Mouse (Mus musculus): Measurements from ENCODE around the gene Maats1.

Maats1 gene

GRCm38 (mm10) chr16:38370633-38371374 is 28.9 kb upstream of the Maats1 start:
- no peak for DNase-seq (ENCODE audit: low spot score)

GRCm38 (mm10) chr16:38369992-38370484 is 28.1 kb upstream of the Maats1 start:
- no peak for DNase-seq (ENCODE audit: low spot score)

- no peak for DNase-seq (ENCODE audit: low spot score)
Observed at GRCm38 (mm10) chr16:38369431-38369830, 27.5 kb upstream of the Maats1 start.

- DNase-seq (ENCODE audit: low spot score), result no peak
Observed at GRCm38 (mm10) chr16:38369000-38369399, 27.1 kb upstream of the Maats1 start.

GRCm38 (mm10) chr16:38368336-38368735 is 26.4 kb upstream of the Maats1 start:
- no peak for DNase-seq (ENCODE audit: low spot score)

- DNase-seq (ENCODE audit: low spot score), result no peak
Observed at GRCm38 (mm10) chr16:38366231-38366630, 24.3 kb upstream of the Maats1 start.

- no peak for DNase-seq (ENCODE audit: low spot score)
Observed at GRCm38 (mm10) chr16:38365390-38365789, 23.4 kb upstream of the Maats1 start.

GRCm38 (mm10) chr16:38363657-38364056 is 21.7 kb upstream of the Maats1 start:
- no peak for DNase-seq (ENCODE audit: low spot score)

- no peak for DNase-seq (ENCODE audit: low spot score)
Observed at GRCm38 (mm10) chr16:38363256-38363595, 21.3 kb upstream of the Maats1 start.

- no peak for DNase-seq (ENCODE audit: low spot score)
Observed at GRCm38 (mm10) chr16:38362493-38363255, 20.7 kb upstream of the Maats1 start.

GRCm38 (mm10) chr16:38361933-38362332 is 20.0 kb upstream of the Maats1 start, which contains the start of gene Popdc2:
Gene Popdc2 (plus strand): TSS chr16:38362209.
- DNase-seq (ENCODE audit: low spot score), result no peak

GRCm38 (mm10) chr16:38360317-38360716 is 18.4 kb upstream of the Maats1 start:
- DNase-seq (ENCODE audit: low spot score), result no peak

GRCm38 (mm10) chr16:38359857-38360256 is 17.9 kb upstream of the Maats1 start:
- DNase-seq (ENCODE audit: low spot score), result no peak

- DNase-seq (ENCODE audit: low spot score), result no peak
Observed at GRCm38 (mm10) chr16:38359241-38359640, 17.3 kb upstream of the Maats1 start.

GRCm38 (mm10) chr16:38358256-38358812 is 16.4 kb upstream of the Maats1 start:
- DNase-seq (ENCODE audit: low spot score), result no peak

- DNase-seq (ENCODE audit: low spot score), result no peak
Observed at GRCm38 (mm10) chr16:38354185-38354913, 12.4 kb upstream of the Maats1 start.

GRCm38 (mm10) chr16:38353642-38354041 is 11.7 kb upstream of the Maats1 start:
- DNase-seq (ENCODE audit: low spot score), result no peak

GRCm38 (mm10) chr16:38352851-38353250 is 10.9 kb upstream of the Maats1 start:
- no peak for DNase-seq (ENCODE audit: low spot score)

- DNase-seq (ENCODE audit: low spot score), result no peak
Observed at GRCm38 (mm10) chr16:38352031-38352430, 10.1 kb upstream of the Maats1 start.

GRCm38 (mm10) chr16:38350939-38351338 is 9.0 kb upstream of the Maats1 start:
- DNase-seq (ENCODE audit: low spot score), result no peak

GRCm38 (mm10) chr16:38350361-38350855 is 8.5 kb upstream of the Maats1 start:
- DNase-seq (ENCODE audit: low spot score), result no peak

- DNase-seq (ENCODE audit: low spot score), result no peak
Observed at GRCm38 (mm10) chr16:38349881-38350280, 7.9 kb upstream of the Maats1 start.

All from ovary, postnatal 14 days (tissue).